Mouse (Mus musculus) C2C12 (cell line): Measurements from ENCODE around the gene Glipr2. TPM values are rescaled to one million over a fixed set of nuclear protein-coding genes. Genes with fewer than 3 reads are reported as not detected.
A peak's percentile ranks its signal among the peaks of the same experiment; 100 is the strongest.

Experiments used
- H3K27me3 ChIP-seq: one replicate; pipeline ENCODE4 v1.6.1; 2011; ENCODE audit not compliant: control insufficient read depth, insufficient read depth, insufficient read length
- H3K36me3 ChIP-seq: one replicate; pipeline ENCODE4 v1.6.1; 2011; ENCODE audit not compliant: control insufficient read depth, insufficient read depth
- H3K4me3 ChIP-seq: one replicate; pipeline ENCODE4 v1.5.1; 2011; ENCODE audit warnings: mild to moderate bottlenecking, control low read depth; ENCODE audit not compliant: poor library complexity, insufficient read depth, severe bottlenecking
- H3K79me2 ChIP-seq: one replicate; pipeline ENCODE4 v1.6.1; 2011; ENCODE audit not compliant: control insufficient read depth, insufficient read depth
- H3K79me3 ChIP-seq: one replicate; pipeline ENCODE4 v1.6.1; 2011; ENCODE audit warnings: low read depth, control low read depth
- H3ac ChIP-seq: one replicate; pipeline ENCODE3; 2011; ENCODE audit warnings: low read depth; ENCODE audit not compliant: control insufficient read depth, insufficient read length
- CEBPB ChIP-seq: IDR thresholded peaks from one replicate; pipeline ENCODE4 v1.6.1; 2011; ENCODE audit warnings: low read depth, mild to moderate bottlenecking, control low read depth, moderate library complexity
- CTCF ChIP-seq: IDR thresholded peaks from one replicate; pipeline ENCODE4 v1.5.1; 2011; ENCODE audit not compliant: control insufficient read depth, insufficient read depth, insufficient read length
- FOSL1 ChIP-seq: IDR thresholded peaks from one replicate; pipeline ENCODE4 v1.8.0; 2011; ENCODE audit warnings: mild to moderate bottlenecking, low read length; ENCODE audit not compliant: poor library complexity, insufficient read depth, severe bottlenecking
- MAX ChIP-seq: IDR thresholded peaks from one replicate; pipeline ENCODE4 v1.6.1; 2011; ENCODE audit warnings: mild to moderate bottlenecking, control low read depth
- MYOD1 ChIP-seq: IDR thresholded peaks from one replicate; pipeline ENCODE4 v1.6.1; 2011; ENCODE audit warnings: low read depth; ENCODE audit not compliant: control insufficient read depth, insufficient read length
- MYOG ChIP-seq: IDR thresholded peaks from one replicate; pipeline ENCODE4 v1.6.1; 2011; ENCODE audit not compliant: control insufficient read depth, insufficient read length; ENCODE audit errors: extremely low read depth
- USF1 ChIP-seq: IDR thresholded peaks from one replicate; pipeline ENCODE4 v1.6.1; 2011; ENCODE audit warnings: low read depth, mild to moderate bottlenecking, control low read depth, moderate library complexity
- polyA plus RNA-seq: library from polyadenylated mRNA; unstranded; fragments of >200 nt; fragmentation: generic; extraction: Trizol; gene quantifications from one replicate; pipeline ENCODE4 v1.2.1, GENCODE M21; 2012; ENCODE audit warnings: missing spikeins

Gene Glipr2
- polyA plus RNA-seq, 1 experiment: 101 TPM

GRCm38 (mm10) chr4:43965856-43966535, 8.8 kb downstream of the Glipr2 start:
- H3K79me3 ChIP-seq: peaks cover 49% of the 10 kb centered on the region
- H3K27me3 ChIP-seq: no peaks in the 10 kb centered on the region
- H3K4me3 ChIP-seq: no peak overlapping the region
- no peak overlapping the region for H3ac ChIP-seq
- TF ChIP-seq MAX (no peak), FOSL1 (no peak), CEBPB (no peak), MYOG (no peak), MYOD1 (no peak), CTCF (no peak), USF1 (no peak)
- peaks cover 22% of the 10 kb centered on the region for H3K36me3 ChIP-seq
- H3K79me2 ChIP-seq: peaks cover 85% of the 10 kb centered on the region

- Histone ChIP-seq H3K4me3 (no peak overlapping the region), H3K79me3 (peaks cover 31% of the 10 kb centered on the region)
Measured at GRCm38 (mm10) chr4:43968650-43969049, 11.4 kb downstream of the Glipr2 start.

DNA sequence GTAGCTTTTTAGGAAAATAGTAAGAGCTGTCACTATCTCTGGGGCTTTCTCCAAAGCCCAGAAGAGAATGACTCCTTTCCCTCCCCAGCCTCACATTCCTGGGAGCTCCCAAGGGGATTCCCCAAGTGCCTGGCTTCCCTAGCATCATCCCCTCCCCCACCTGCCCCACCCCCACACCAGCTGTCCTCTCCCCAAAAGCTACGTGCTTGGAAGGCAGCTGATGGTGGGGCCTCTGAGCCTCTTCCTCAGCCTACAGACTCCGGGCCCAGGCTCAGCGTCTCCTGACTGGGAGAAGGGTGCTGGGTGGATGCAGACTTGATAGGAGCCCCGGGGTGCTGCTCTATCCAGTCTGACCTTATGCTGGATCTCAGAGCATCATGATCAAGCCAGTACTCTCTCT, 12.2 kb downstream of the Glipr2 start:
- peaks cover 25% of the 10 kb centered on the region for H3K79me3 ChIP-seq

More at GRCm38 (mm10) chr4:43968650-43969049, 11.4 kb downstream of the Glipr2 start:
- Histone ChIP-seq H3K79me2 (peaks cover 66% of the 10 kb centered on the region), H3K36me3 (peaks cover 25% of the 10 kb centered on the region), H3ac (peak overlapping the region; percentile 33), H3K27me3 (no peaks in the 10 kb centered on the region)
- TF ChIP-seq MAX: no peak
- no peak for TF ChIP-seq CEBPB
- no peak for TF ChIP-seq USF1
- no peak for TF ChIP-seq MYOG
- peak; percentile 29 for TF ChIP-seq FOSL1
- TF ChIP-seq CTCF: no peak
- TF ChIP-seq MYOD1: peak; percentile 20

GRCm38 (mm10) chr4:43970393-43971330, 13.5 kb downstream of the Glipr2 start:
- peaks cover 21% of the 10 kb centered on the region for H3K79me3 ChIP-seq
- no peak overlapping the region for H3K4me3 ChIP-seq
- no peak overlapping the region for H3ac ChIP-seq
- TF ChIP-seq CEBPB (no peak), USF1 (no peak), FOSL1 (no peak), MYOG (no peak), CTCF (no peak), MAX (no peak), MYOD1 (no peak)
- H3K79me2 ChIP-seq: peaks cover 53% of the 10 kb centered on the region
- peaks cover 40% of the 10 kb centered on the region for H3K36me3 ChIP-seq
- H3K27me3 ChIP-seq: no peaks in the 10 kb centered on the region

More for the DNA sequence above, 12.2 kb downstream of the Glipr2 start:
- H3K4me3 ChIP-seq: peak overlapping the region; percentile 11
- H3K79me2 ChIP-seq: peaks cover 66% of the 10 kb centered on the region
- no peak overlapping the region for H3ac ChIP-seq
- peaks cover 32% of the 10 kb centered on the region for H3K36me3 ChIP-seq
- no peaks in the 10 kb centered on the region for H3K27me3 ChIP-seq
- TF ChIP-seq MYOD1 (peak; percentile 72), MAX (no peak)

GRCm38 (mm10) chr4:43971541-43972136, 14.4 kb downstream of the Glipr2 start:
- H3K79me3 ChIP-seq: peaks cover 13% of the 10 kb centered on the region
- H3K79me2 ChIP-seq: peaks cover 43% of the 10 kb centered on the region
- H3K36me3 ChIP-seq: peaks cover 32% of the 10 kb centered on the region
- H3K27me3 ChIP-seq: no peaks in the 10 kb centered on the region
- H3ac ChIP-seq: no peak overlapping the region
- TF ChIP-seq MYOG (no peak), MYOD1 (no peak), MAX (no peak), USF1 (no peak), CEBPB (no peak), CTCF (no peak), FOSL1 (no peak)
- H3K4me3 ChIP-seq: no peak overlapping the region
